Mouse (Mus musculus) kidney, postnatal 0 days (tissue): ENCODE data around the gene Fam171a2. TPM values are rescaled to one million over a fixed set of nuclear protein-coding genes. Genes with fewer than 3 reads are reported as not detected.

Source experiments
- ATAC-seq: fragments of 200-750 bp; cut with Nextera tagmentation; replicated peaks from 2 replicates; pipeline ENCODE4 v1.8.0; 2017; ENCODE audit warnings: low read depth, moderate number of reproducible peaks, moderate TSS enrichment, moderate library complexity; ENCODE audit not compliant: low FRiP score
- DNase-seq: peaks from one replicate; pipeline ENCODE4 v3.0.0-alpha.2; 2016; ENCODE audit warnings: low spot score
- H3K27ac ChIP-seq: fragments of 300-500 bp; sonication (generic); 2 replicates; pipeline ENCODE4 v1.5.1; 2014; ENCODE audit warnings: mild to moderate bottlenecking
- H3K27me3 ChIP-seq: fragments of 300-500 bp; sonication (generic); 2 replicates; pipeline ENCODE4 v1.6.1; 2014; ENCODE audit warnings: low read length, mixed read lengths; ENCODE audit not compliant: insufficient read depth
- H3K36me3 ChIP-seq: fragments of 300-500 bp; sonication (generic); 2 replicates; pipeline ENCODE4 v1.6.1; 2014; ENCODE audit warnings: low read length, mixed read lengths; ENCODE audit not compliant: insufficient read depth
- H3K4me1 ChIP-seq: fragments of 300-500 bp; sonication (generic); replicated peaks from 2 replicates; pipeline ENCODE4 v1.6.1; 2014; ENCODE audit warnings: antibody characterized with exemption, low read length, mixed read lengths; ENCODE audit not compliant: insufficient read depth
- H3K4me2 ChIP-seq: fragments of 300-500 bp; sonication (generic); 2 replicates; pipeline ENCODE4 v1.6.1; 2014; ENCODE audit warnings: mild to moderate bottlenecking, low read length, moderate library complexity, mixed read lengths
- H3K4me3 ChIP-seq: fragments of 300-500 bp; sonication (generic); replicated peaks from 2 replicates; pipeline ENCODE4 v1.5.1; 2014; ENCODE audit warnings: low read depth, low read length
- H3K9ac ChIP-seq: fragments of 300-500 bp; sonication (generic); 2 replicates; pipeline ENCODE4 v1.6.1; 2014; ENCODE audit warnings: low read depth, low read length
- H3K9me3 ChIP-seq: fragments of 300-500 bp; sonication (generic); replicated peaks from 2 replicates; pipeline ENCODE4 v1.6.1; 2016; ENCODE audit warnings: low read length, inconsistent platforms, mixed read lengths
- CTCF ChIP-seq: IDR thresholded peaks from 2 replicates; pipeline ENCODE4 v1.5.1; 2016; ENCODE audit warnings: antibody characterized with exemption, low read depth, mild to moderate bottlenecking, moderate library complexity
- WGBS: fragments of 180-500 bp; shearing (Covaris S2); extraction: QIAGEN DNeasy Blood & Tissue Kit; methylation state at CpG from one replicate; pipeline ENCODE4 v1.1.7; 2014; 5-methylcytosine and 5-hydroxymethylcytosine counted together
- polyA plus RNA-seq: library from polyadenylated mRNA; unstranded; fragments of >200 nt; fragmentation: Nextera tagmentation; extraction: Ambion mirVana; gene quantifications from 2 replicates; pipeline ENCODE4 v1.2.1, GENCODE M21; 2015

Gene Fam171a2
- polyA plus RNA-seq, 1 experiment from 2014 or later = 6.4 TPM

DNA sequence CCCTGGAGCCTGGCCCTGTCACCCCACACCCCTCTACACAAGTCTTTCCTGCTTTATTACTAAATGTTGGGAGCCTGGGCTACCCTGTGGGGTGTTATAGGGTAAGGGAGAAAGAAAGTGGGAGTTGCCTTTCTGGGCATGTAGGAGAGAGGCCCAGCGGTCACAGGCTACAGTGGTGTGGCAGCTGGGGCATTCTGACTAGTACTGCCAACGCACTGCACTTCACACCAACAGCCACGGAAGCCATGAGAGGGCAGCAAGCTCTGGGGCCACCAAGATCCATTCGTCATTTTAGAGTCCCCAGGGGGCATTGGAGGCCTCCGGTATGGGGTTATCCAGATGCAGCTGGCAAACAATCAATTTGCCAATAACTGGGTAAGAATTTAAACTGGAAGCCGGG, 5.4 kb downstream of the Fam171a2 start:
- no peak overlapping the region for H3K27ac ChIP-seq
- H3K4me2 ChIP-seq = no peak overlapping the region
- H3K4me1 ChIP-seq = peaks cover 33% of the 10 kb centered on the region
- no peaks in the 10 kb centered on the region for H3K9me3 ChIP-seq
- H3K9ac ChIP-seq = no peak overlapping the region
- WGBS = 84% methylated on average over 6 of the region's 6 CpGs
- DNase-seq = no peak
- H3K36me3 ChIP-seq = peaks cover 19% of the 10 kb centered on the region
- no peak for ATAC-seq
- no peak overlapping the region for H3K4me3 ChIP-seq
- TF ChIP-seq CTCF = no peak
- H3K27me3 ChIP-seq = no peaks in the 10 kb centered on the region

DNA sequence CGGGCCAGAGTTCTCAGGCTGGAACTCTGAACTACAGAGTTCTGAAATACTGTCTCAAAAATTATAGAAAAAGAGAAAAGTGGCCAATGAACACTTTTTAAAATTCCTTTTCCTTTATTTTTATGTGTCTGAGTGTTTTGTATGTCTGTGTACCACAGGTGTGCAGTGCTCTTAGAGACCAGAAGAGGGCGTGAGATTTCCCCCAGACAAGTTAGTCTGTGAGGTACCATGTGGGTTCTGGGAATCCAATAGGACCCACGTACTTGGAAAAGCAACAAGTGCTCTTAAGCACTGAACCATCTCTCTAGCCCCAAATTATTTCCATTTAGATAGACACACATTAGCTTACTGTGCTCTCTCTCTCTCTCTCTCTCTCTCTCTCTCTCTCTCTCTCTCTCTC, 6.0 kb downstream of the Fam171a2 start:
- Histone ChIP-seq H3K4me2 (no peak overlapping the region), H3K9ac (no peak overlapping the region), H3K27me3 (no peaks in the 10 kb centered on the region), H3K9me3 (no peaks in the 10 kb centered on the region), H3K4me3 (no peak overlapping the region), H3K4me1 (peaks cover 33% of the 10 kb centered on the region), H3K36me3 (peaks cover 21% of the 10 kb centered on the region), H3K27ac (no peak overlapping the region)
- peak; percentile 49 for TF ChIP-seq CTCF
- 82% methylated on average over 3 of the region's 3 CpGs for WGBS
- DNase-seq (no peak), ATAC-seq (no peak)

- no peaks in the 10 kb centered on the region for H3K9me3 ChIP-seq
- DNase-seq (no peak), ATAC-seq (no peak)
- TF ChIP-seq CTCF = no peak
- H3K27me3 ChIP-seq = no peaks in the 10 kb centered on the region
- H3K4me2 ChIP-seq = no peak overlapping the region
- no peak overlapping the region for H3K4me3 ChIP-seq
- peaks cover 22% of the 10 kb centered on the region for H3K4me1 ChIP-seq
- no peak overlapping the region for H3K9ac ChIP-seq
- 80% methylated on average over 8 of the region's 8 CpGs for WGBS
- no peak overlapping the region for H3K27ac ChIP-seq
- peaks cover 33% of the 10 kb centered on the region for H3K36me3 ChIP-seq
Observed at GRCm38 (mm10) chr11:102440255-102440654, 7.2 kb downstream of the Fam171a2 start.

GRCm38 (mm10) chr11:102439093-102440082, 8.1 kb downstream of the Fam171a2 start:
- ATAC-seq (no peak), DNase-seq (no peak)
- H3K9ac ChIP-seq = no peak overlapping the region
- no peaks in the 10 kb centered on the region for H3K27me3 ChIP-seq
- H3K36me3 ChIP-seq = peaks cover 40% of the 10 kb centered on the region
- no peaks in the 10 kb centered on the region for H3K9me3 ChIP-seq
- no peak for TF ChIP-seq CTCF
- no peak overlapping the region for H3K27ac ChIP-seq
- WGBS = 80% methylated on average over 14 of the region's 14 CpGs
- no peak overlapping the region for H3K4me3 ChIP-seq
- H3K4me1 ChIP-seq = peaks cover 14% of the 10 kb centered on the region
- H3K4me2 ChIP-seq = no peak overlapping the region

- no peaks in the 10 kb centered on the region for H3K27me3 ChIP-seq
- peak; percentile 44 for ATAC-seq
- peak; percentile 90 for DNase-seq
- H3K4me3 ChIP-seq = peak overlapping the region; percentile 42
- H3K27ac ChIP-seq = 0 out of 2 replicates have a peak overlapping the region, but pooled peaks have one; percentile 54
- H3K36me3 ChIP-seq = peaks cover 36% of the 10 kb centered on the region
- peak overlapping the region; percentile 93 for H3K4me2 ChIP-seq
- WGBS = 21% methylated on average over 77 of the region's 77 CpGs
- H3K9me3 ChIP-seq = no peaks in the 10 kb centered on the region
- peaks cover 12% of the 10 kb centered on the region for H3K4me1 ChIP-seq
- peak overlapping the region; percentile 64 for H3K9ac ChIP-seq
- peak; percentile 88 for TF ChIP-seq CTCF
Observed at GRCm38 (mm10) chr11:102438212-102439092, 9.0 kb downstream of the Fam171a2 start.
